Comparison of ENCODE assay signal across 19 mouse cellular contexts in genomic region chr4:107983717-107984116, GRCm38 (mm10). TPM values are rescaled to one million over a fixed set of nuclear protein-coding genes. Genes with fewer than 3 reads are reported as not detected.
DNase-seq lines count a peak whose midpoint lies in the region; ATAC-seq and TF ChIP-seq lines count a peak whose summit lies in the region.
"Had no signal": no experiment of that assay in that cellular context is flagged by ENCODE, and none has a peak within 500 bp of the region (broad histone marks: within the 10 kb centered on the region; RNA-seq: fewer than 3 reads in every experiment).

No protein-coding gene starts in this region.

- no peak overlapping the region for H3K27ac ChIP-seq in lung, postnatal 0 days (ENCODE audit: low read length)
- 0 out of 2 replicates have a peak overlapping the region, but pooled peaks have one; percentile 4 for H3K27ac ChIP-seq in stomach, postnatal 0 days (replicated peaks)
- H3K27ac ChIP-seq: heart, adult 2 months had no signal

- no peak for TF ChIP-seq CTCF in lung, postnatal 0 days (IDR thresholded peaks at IDR 0.05)
- no peak for TF ChIP-seq CTCF in stomach, postnatal 0 days (IDR thresholded peaks at IDR 0.05; ENCODE audit: low read depth)

- H3K9me3 ChIP-seq in lung, postnatal 0 days (ENCODE audit: low read length) = no peaks in the 10 kb centered on the region
- no peaks in the 10 kb centered on the region for H3K9me3 ChIP-seq in stomach, postnatal 0 days (ENCODE audit: control insufficient read depth, low read length)

- H3K4me3 ChIP-seq in lung, postnatal 0 days (ENCODE audit: low read depth, low read length) = no peak overlapping the region
- H3K4me3 ChIP-seq in stomach, postnatal 0 days (ENCODE audit: low read depth, low read length) = no peak overlapping the region
- H3K4me3 ChIP-seq: heart, adult 2 months had no signal

- no peaks in the 10 kb centered on the region for H3K27me3 ChIP-seq in lung, postnatal 0 days (replicated peaks; ENCODE audit: insufficient read depth, low read length)
- H3K27me3 ChIP-seq in stomach, postnatal 0 days (ENCODE audit: control insufficient read depth, insufficient read depth, low read length) = no peaks in the 10 kb centered on the region

- ATAC-seq in frontal cortex, adult (ENCODE audit: low TSS enrichment) = peak; percentile 13; the same call in 1 of the 2 replicates
- ATAC-seq in lung, postnatal 0 days = peak; percentile 16; the same call in 1 of the 2 replicates
- no peak for ATAC-seq in stomach, postnatal 0 days (ENCODE audit: low FRiP score, low TSS enrichment)
- ATAC-seq in CD4-positive, CD25-positive, alpha-beta regulatory T cell, adult 4 months = no peak
- ATAC-seq: hindbrain, embryonic 16.5 days had no signal

- 76% methylated on average over 1 of the region's 1 CpGs for WGBS in lung, postnatal 0 days
- 60% methylated on average over 1 of the region's 1 CpGs for WGBS in stomach, postnatal 0 days

- H3K9ac ChIP-seq in lung, postnatal 0 days (replicated peaks; ENCODE audit: low read depth) = no peak overlapping the region
- H3K9ac ChIP-seq in stomach, postnatal 0 days (ENCODE audit: low read length) = no peak overlapping the region

- no peaks in the 10 kb centered on the region for H3K36me3 ChIP-seq in lung, postnatal 0 days (ENCODE audit: insufficient read depth, low read length)
- no peaks in the 10 kb centered on the region for H3K36me3 ChIP-seq in stomach, postnatal 0 days (ENCODE audit: control insufficient read depth, insufficient read depth, low read length)

- no peak overlapping the region for H3K4me2 ChIP-seq in lung, postnatal 0 days (replicated peaks; ENCODE audit: low read depth, low read length)
- H3K4me2 ChIP-seq in stomach, postnatal 0 days (replicated peaks; ENCODE audit: low read depth) = no peak overlapping the region

- no peak for TF ChIP-seq EP300 in lung, postnatal 0 days (IDR thresholded peaks at IDR 0.05)
- no peak for TF ChIP-seq EP300 in stomach, postnatal 0 days (optimal IDR thresholded peaks at IDR 0.05)

- no peak for DNase-seq in frontal cortex, adult 2 months (ENCODE audit: extremely low spot score in 1 of 2, low spot score in 1 of 2)
- DNase-seq in lung, postnatal 0 days (ENCODE audit: low spot score) = no peak
- DNase-seq in lung, postnatal 10 days = no peak
- peak; percentile 43 for DNase-seq in kidney, postnatal 14 days
- DNase-seq in stomach, postnatal 0 days (ENCODE audit: low spot score) = no peak
- DNase-seq in layer of hippocampus, adult 18-20 months (ENCODE audit: low spot score in 2 of 2) = no peak
- DNase-seq: adrenal gland, adult 2 months; cerebellum, adult 11-12 months; heart, adult 2 months; heart, postnatal 10 days; thymus, adult 18-20 months had no signal

- 0 out of 2 replicates have a peak, but pooled peaks cover 2% of the 10 kb centered on the region for H3K4me1 ChIP-seq in lung, postnatal 0 days (ENCODE audit: insufficient read depth, low read depth, low read length)
- H3K4me1 ChIP-seq in stomach, postnatal 0 days (replicated peaks; ENCODE audit: control insufficient read depth, insufficient read depth) = no peaks in the 10 kb centered on the region; the same call in 1 of the 2 replicates

RNA-seq across cellular contexts. Expression of gene Slc1a7, which starts 15.6 kb away (rescaled TPM):
- polyA plus RNA-seq in frontal cortex, adult 2 months (2012; rRNA removed) = 0.10 and 0.11 TPM in 2 replicates
- polyA plus RNA-seq in lung, postnatal 0 days (2015; fragmentation: Nextera tagmentation; extraction: Ambion mirVana) = 0.17 and 0.48 TPM in 2 replicates
- 0.07 and 0.10 TPM in 2 replicates for polyA plus RNA-seq in stomach, postnatal 0 days (2015; fragmentation: Nextera tagmentation; extraction: Ambion mirVana)
- not detected for polyA plus RNA-seq in CD4-positive, CD25-positive, alpha-beta regulatory T cell, adult 4 months (2017; shearing (Covaris generic))
- not detected for total RNA-seq in layer of hippocampus, adult 18-20 months (2021)
- total RNA-seq: megakaryocyte progenitor cell, adult 5-6 weeks; midbrain, postnatal 0 days had no signal
- polyA plus RNA-seq: C2C12; liver, embryonic 16.5 days; neural tube, embryonic 11.5 days had no signal

Comparison
In these comparisons a context has a peak if more than half of its experiments do, and no peak if none do; other contexts are left out.
1. ATAC-seq: peak in frontal cortex, adult (single experiment) and lung, postnatal 0 days (single experiment); none in stomach, postnatal 0 days (single experiment) and CD4-positive, CD25-positive, alpha-beta regulatory T cell, adult 4 months (single experiment).